Mouse (Mus musculus) hindbrain, embryonic 13.5 days (tissue): ENCODE results near the gene Acadvl. TPM values are rescaled to one million over a fixed set of nuclear protein-coding genes. Genes with fewer than 3 reads are reported as not detected.
"Not testable (repeated sequence)": the region's sequence is repeated elsewhere in the genome, so short reads cannot be mapped to it uniquely, and the experiment has no call there.

Source experiments
- ATAC-seq: fragments of 200-750 bp; cut with Nextera tagmentation; 2 replicates; pipeline ENCODE4 v1.8.0; 2017; ENCODE audit warnings: moderate TSS enrichment; ENCODE audit not compliant: low FRiP score
- H3K27ac ChIP-seq: fragments of 300-500 bp; sonication (generic); 2 replicates; pipeline ENCODE4 v1.5.1; 2015; ENCODE audit warnings: inconsistent platforms, mild to moderate bottlenecking, moderate library complexity
- H3K27me3 ChIP-seq: fragments of 300-500 bp; sonication (generic); 2 replicates; pipeline ENCODE4 v1.6.1; 2015; ENCODE audit warnings: mild to moderate bottlenecking, inconsistent platforms
- H3K36me3 ChIP-seq: fragments of 300-500 bp; sonication (generic); 2 replicates; pipeline ENCODE4 v1.6.1; 2015; ENCODE audit warnings: mild to moderate bottlenecking, inconsistent platforms
- H3K4me1 ChIP-seq: fragments of 300-500 bp; sonication (generic); replicated peaks from 2 replicates; pipeline ENCODE4 v1.6.1; 2015; ENCODE audit warnings: inconsistent platforms
- H3K4me2 ChIP-seq: fragments of 300-500 bp; sonication (generic); 2 replicates; pipeline ENCODE4 v1.6.1; 2015; ENCODE audit warnings: inconsistent platforms, mild to moderate bottlenecking, moderate library complexity
- H3K4me3 ChIP-seq: fragments of 300-500 bp; sonication (generic); 2 replicates; pipeline ENCODE4 v1.5.1; 2015; ENCODE audit warnings: mild to moderate bottlenecking, inconsistent platforms
- H3K9ac ChIP-seq: fragments of 300-500 bp; sonication (generic); 2 replicates; pipeline ENCODE4 v1.6.1; 2015; ENCODE audit warnings: mild to moderate bottlenecking, inconsistent platforms
- H3K9me3 ChIP-seq: fragments of 300-500 bp; sonication (generic); 2 replicates; pipeline ENCODE4 v1.6.1; 2016; ENCODE audit warnings: inconsistent platforms
- WGBS: fragments of 180-500 bp; shearing (Covaris S2); methylation state at CpG from one replicate; pipeline ENCODE4 v1.1.7; 2015; 5-methylcytosine and 5-hydroxymethylcytosine counted together
- polyA plus RNA-seq: library from polyadenylated mRNA; unstranded; fragments of >200 nt; fragmentation: Nextera tagmentation; extraction: Ambion mirVana; gene quantifications from 2 replicates; pipeline ENCODE4 v1.2.1, GENCODE M21; 2015

The Acadvl gene
- polyA plus RNA-seq, 1 experiment from 2014 or later: 59.4 TPM

DNA sequence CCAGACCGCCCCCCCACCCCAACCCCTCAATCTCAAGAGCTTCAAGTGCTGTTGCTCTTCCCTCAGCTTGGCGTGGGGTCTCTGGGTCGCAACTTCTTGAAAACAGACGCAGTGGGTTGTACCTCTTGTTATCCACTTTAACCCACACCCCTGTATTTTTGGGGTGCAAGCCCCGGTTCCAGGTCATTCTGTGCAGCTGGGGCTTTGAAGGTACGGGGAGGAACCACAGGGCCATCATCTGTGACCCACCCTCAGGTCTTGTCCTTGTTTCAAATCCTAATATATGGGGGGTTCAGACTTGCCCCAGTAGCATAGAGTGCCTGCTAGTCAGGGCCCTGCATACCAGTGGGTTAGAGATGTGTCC is 8.9 kb upstream of the Acadvl start:
- Histone ChIP-seq H3K9me3 (no peaks in the 10 kb centered on the region), H3K4me1 (peaks cover 91% of the 10 kb centered on the region), H3K4me2 (peak overlapping the region; percentile 52), H3K27me3 (no peaks in the 10 kb centered on the region), H3K36me3 (no peaks in the 10 kb centered on the region), H3K4me3 (peak overlapping the region; percentile 41), H3K27ac (peak overlapping the region; percentile 61), H3K9ac (peak overlapping the region; percentile 71)
- 11% methylated on average over 6 of the region's 6 CpGs for WGBS
- ATAC-seq: no peak

DNA sequence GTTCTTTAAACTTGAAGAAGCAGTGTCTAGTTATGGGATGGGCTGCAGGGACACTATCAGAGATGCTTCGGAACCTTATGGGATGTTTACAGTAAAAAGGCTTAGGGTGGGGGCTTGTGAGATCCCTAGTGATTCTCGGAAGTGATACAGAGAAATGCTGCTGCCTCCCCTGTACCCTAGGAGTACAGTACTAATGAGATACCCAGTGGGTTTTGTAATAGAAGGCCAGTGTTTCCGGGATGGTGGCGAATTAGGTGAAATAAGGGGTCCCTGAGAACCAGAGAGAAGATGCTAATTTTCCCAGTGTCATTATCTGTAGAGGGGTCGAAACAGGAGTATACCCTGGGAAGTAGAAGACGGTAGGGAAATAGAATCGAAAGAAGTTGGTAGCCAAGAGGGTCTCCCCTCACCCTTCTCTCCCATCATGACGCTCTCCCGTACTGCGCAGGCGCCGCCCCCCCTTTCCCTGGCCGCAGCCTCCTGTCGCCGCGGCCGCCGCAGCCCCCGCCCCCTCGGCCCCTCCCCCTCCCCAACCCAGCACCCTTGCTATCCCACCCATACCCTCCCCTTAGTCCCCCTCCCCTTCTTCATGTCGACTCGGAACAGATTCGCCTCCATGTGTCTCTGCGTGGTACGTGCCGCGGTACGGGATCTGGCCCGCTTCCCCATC is 8.4 kb upstream of the Acadvl start:
- no peaks in the 10 kb centered on the region for H3K36me3 ChIP-seq
- no peaks in the 10 kb centered on the region for H3K9me3 ChIP-seq
- H3K4me2 ChIP-seq: peak overlapping the region; percentile 52
- peak overlapping the region; percentile 71 for H3K9ac ChIP-seq
- WGBS: 4% methylated on average over 20 of the region's 29 CpGs
- no peak for ATAC-seq
- H3K27ac ChIP-seq: peak overlapping the region; percentile 61
- no peaks in the 10 kb centered on the region for H3K27me3 ChIP-seq
- peak overlapping the region; percentile 41 for H3K4me3 ChIP-seq
- peaks cover 91% of the 10 kb centered on the region for H3K4me1 ChIP-seq

DNA sequence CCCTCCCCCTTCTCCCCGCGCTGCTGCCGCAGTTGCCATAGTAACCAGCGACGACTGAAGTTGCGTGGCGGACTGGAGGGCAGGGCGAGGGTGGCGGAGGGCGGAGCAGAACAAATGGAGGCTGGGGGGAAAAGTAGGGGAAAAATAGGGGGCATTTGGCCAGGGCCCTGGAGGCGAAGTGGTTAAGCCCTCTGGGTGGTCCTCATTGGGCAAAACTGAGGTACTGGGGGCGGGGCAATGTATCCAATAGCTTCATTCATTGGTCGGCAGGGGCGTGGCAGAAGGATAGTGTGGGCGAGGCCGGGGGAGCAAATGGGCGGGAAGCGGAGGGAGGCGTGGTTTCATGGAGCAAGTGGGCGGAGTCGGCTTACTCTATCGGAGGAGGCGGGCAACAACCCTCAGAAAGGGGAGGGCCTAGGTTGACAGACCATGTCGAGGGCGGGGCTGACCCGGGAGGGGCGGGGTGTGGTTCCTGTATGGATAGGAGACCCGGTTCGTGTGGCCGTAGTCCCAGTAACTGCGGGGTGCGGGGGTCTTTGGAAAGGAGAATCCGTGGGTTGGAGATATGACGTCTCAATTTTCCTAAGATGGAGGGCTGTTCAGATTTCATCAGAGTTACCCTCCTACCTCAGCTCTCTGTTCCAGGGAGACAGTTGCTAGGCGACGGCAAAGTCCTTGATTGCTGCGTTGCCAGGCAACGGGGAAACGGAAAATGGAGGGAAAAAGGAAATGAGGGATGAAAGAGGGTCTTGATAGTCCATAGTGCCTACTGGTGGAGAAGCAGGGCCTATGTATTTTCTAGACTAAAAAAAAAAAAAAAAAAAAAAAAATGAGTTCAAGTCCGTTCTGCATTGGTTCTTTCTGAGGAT is 6.3 kb upstream of the Acadvl start:
- H3K27ac ChIP-seq: peak overlapping the region; percentile 96
- H3K9ac ChIP-seq: peak overlapping the region; percentile 97
- ATAC-seq: peak; percentile 77
- no peaks in the 10 kb centered on the region for H3K27me3 ChIP-seq
- peaks cover 85% of the 10 kb centered on the region for H3K4me1 ChIP-seq
- no peaks in the 10 kb centered on the region for H3K9me3 ChIP-seq
- H3K36me3 ChIP-seq: no peaks in the 10 kb centered on the region
- H3K4me3 ChIP-seq: peak overlapping the region; percentile 77
- peak overlapping the region; percentile 90 for H3K4me2 ChIP-seq
- 1% methylated on average over 39 of the region's 40 CpGs for WGBS

DNA sequence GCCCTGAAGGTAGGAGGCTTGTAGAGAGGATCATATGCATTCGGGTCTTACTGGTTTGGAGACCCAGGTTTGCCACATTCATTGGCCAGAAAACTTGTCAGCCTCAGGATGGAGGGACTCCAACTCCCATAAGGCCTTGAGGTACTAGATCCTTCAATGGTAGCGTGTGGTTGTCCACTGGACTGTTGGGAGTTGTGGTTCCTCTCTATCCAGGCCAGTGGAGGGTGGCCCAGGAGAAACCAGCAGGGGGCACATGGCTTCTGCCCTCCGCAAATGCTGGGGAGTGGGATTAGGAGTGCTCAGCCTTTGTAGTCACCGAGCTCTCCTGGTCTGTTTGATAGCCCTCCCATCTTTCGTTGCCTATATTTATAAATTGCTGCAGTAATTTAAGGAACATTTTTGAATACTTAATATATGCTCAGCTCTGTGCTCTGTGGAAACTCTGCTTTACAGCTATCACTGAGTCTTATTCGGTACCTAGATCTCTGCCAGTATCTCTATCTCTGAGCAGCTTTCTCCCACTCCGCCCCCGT is 5.6 kb upstream of the Acadvl start:
- H3K4me3 ChIP-seq: peak overlapping the region; percentile 77
- no peaks in the 10 kb centered on the region for H3K27me3 ChIP-seq
- H3K36me3 ChIP-seq: no peaks in the 10 kb centered on the region
- H3K9me3 ChIP-seq: no peaks in the 10 kb centered on the region
- 0% methylated on average over 8 of the region's 8 CpGs for WGBS
- ATAC-seq: peak; percentile 80
- H3K27ac ChIP-seq: peak overlapping the region; percentile 96
- H3K9ac ChIP-seq: peak overlapping the region; percentile 97
- peaks cover 78% of the 10 kb centered on the region for H3K4me1 ChIP-seq
- peak overlapping the region; percentile 90 for H3K4me2 ChIP-seq

DNA sequence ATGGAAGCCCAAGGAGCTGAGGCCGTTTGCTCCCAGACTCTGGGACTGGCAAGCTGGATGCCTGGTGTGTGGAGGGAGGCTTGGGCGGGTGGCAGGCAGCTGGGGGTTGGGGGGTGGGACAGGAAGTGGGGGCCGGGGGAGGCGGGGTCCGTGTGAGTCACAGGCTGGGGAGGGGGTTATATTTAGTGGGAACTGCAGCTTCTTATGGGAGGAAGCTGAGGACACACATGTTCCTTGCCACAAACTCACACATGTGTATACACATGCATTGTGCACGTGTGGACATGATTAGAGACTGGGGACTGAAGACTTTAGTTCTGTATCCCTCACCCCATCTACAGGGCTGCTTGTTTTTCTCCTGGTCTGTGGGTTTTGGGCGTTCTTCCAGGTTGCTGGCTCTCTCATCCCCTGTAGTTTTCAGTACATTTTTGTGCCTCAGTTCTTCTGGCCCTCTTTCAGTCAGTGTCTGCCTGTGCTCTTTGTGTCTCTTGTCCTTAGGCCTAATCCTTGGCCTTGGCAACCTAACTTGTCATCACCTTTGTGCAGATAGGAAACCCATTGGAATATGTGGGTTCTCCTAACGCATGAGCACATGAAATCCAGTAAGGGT is 4.9 kb upstream of the Acadvl start:
- H3K4me2 ChIP-seq: peak overlapping the region; percentile 90
- peak overlapping the region; percentile 77 for H3K4me3 ChIP-seq
- no peaks in the 10 kb centered on the region for H3K9me3 ChIP-seq
- peak overlapping the region; percentile 96 for H3K27ac ChIP-seq
- no peaks in the 10 kb centered on the region for H3K36me3 ChIP-seq
- no peaks in the 10 kb centered on the region for H3K27me3 ChIP-seq
- WGBS: 12% methylated on average over 8 of the region's 8 CpGs
- no peak for ATAC-seq
- peak overlapping the region; percentile 97 for H3K9ac ChIP-seq
- peaks cover 72% of the 10 kb centered on the region for H3K4me1 ChIP-seq

DNA sequence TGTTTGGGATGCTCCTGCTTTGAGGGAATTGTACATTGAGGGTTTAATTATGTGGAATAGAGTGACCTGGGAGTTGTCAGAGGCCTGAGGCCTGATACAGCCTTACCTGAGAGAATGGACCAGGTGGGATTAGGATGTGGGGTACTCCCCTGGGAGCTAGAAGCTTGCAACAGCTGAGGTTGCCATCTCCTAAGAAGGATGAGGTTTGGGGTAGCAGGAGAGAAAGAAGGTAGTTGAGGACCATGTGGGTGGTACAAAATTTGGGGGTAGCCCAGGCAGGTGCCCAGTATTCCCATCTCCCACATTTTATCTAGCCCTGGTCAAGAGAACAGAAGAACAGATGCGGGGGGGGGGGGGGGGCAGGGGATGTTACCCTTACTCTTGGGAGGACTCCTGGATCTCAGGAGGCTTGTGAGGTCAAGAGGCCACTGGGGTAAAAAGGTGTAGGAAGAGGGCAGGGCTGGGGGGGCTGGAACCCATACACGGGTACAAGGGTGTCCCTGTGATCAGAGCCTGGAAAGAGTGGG is 4.3 kb upstream of the Acadvl start:
- peak overlapping the region; percentile 77 for H3K4me3 ChIP-seq
- H3K27ac ChIP-seq: peak overlapping the region; percentile 96
- H3K27me3 ChIP-seq: no peaks in the 10 kb centered on the region
- 15% methylated on average over 1 of the region's 2 CpGs for WGBS
- no peaks in the 10 kb centered on the region for H3K9me3 ChIP-seq
- no peak for ATAC-seq
- H3K36me3 ChIP-seq: no peaks in the 10 kb centered on the region
- H3K4me1 ChIP-seq: peaks cover 72% of the 10 kb centered on the region
- peak overlapping the region; percentile 97 for H3K9ac ChIP-seq
- peak overlapping the region; percentile 90 for H3K4me2 ChIP-seq

DNA sequence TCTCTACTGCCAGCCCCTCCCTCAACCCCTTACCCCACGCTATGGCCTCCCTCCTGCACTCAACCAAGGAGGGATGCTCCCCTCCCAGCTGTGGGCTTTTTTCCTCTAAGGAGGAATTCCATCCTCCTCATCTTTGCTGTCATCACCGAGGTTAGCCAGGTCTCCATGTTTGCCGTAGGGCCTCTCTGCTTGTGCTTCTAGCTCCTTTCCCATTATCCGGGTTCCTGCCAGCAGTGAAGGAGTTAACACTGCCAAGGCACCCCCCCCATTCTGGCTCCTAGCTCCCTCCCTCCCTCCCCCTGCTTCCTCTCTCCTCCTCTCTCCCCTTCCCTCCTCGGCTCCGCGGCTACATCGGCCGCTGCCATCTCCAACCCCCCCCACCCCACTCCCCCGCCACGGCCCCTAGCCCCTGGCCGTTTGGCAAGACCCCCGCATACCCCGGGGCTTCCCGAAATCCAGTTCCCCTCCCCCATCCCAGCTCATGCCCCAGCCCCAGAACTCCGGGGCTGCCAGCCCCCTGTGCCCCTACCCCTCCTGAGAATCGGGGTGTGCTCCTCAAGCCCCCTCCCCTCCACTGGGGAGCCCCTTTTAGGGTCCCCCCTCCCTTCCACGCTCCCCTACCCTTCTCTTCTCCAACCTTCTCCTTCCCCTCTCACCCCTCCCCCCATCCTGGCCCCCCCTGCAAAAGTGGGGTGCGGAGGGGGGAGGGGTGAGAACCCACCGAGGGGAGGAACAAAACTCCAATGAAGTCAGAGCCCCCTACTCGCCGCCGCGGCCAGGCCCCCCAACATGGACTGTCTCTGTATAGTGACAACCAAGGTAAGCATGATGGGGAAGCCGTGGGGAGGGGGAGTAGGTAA is 3.1 kb upstream of the Acadvl start:
- Histone ChIP-seq H3K36me3 (peaks cover 5% of the 10 kb centered on the region), H3K9ac (peak overlapping the region; percentile 97), H3K27me3 (no peaks in the 10 kb centered on the region), H3K4me1 (peaks cover 74% of the 10 kb centered on the region), H3K27ac (peak overlapping the region; percentile 96), H3K4me2 (peak overlapping the region; percentile 90), H3K4me3 (peak overlapping the region; percentile 77), H3K9me3 (no peaks in the 10 kb centered on the region)
- ATAC-seq: no peak
- under 1% methylated on average over 21 of the region's 25 CpGs for WGBS

DNA sequence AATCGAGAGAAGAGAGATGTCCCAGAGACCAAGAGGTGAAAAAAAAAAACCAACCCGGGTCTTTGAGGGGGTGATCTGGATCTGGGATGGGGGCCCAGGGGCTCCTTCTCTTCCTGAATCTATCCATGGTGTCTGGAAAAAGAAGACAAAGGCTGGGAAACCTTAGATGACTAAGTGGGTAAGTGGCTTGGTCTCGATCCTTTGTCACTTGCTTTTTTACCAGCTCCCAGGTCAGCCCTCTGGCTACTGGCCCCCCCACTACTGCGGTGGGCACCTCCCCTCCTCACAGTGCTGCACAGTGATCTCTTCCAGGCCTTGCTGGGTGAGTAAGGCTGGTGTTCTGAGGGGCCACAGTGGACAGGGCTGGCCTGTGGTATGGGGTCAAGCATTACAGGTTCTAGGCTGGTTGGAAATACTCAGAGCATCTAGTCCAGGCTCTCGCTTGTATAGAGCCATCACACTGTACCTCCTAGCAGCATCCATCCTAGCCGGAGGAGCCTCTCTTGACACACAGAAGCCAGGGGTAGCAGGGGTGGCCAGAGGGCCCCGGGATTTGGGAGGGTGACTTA is 2.1 kb upstream of the Acadvl start:
- ATAC-seq: no peak
- peaks cover 65% of the 10 kb centered on the region for H3K4me1 ChIP-seq
- WGBS: 55% methylated on average over 7 of the region's 7 CpGs

DNA sequence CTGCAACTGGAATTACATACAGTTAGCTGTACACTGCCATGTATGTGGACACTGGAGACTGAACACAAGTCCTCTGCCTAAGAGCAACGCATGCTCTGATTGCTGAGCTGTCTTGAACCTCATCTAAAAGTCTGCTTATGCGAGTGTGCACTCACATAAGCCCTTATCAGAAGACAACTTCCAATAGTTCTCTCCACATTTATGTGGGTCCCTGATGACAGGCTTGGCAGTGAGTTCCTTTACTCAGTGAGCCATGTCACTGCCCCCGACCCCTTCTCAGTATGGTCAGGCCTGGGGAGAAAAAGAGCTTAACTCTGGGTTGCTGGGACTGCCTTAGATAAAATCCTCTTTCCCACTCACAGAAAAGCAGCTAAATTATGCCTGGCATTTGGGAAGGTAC is 1.5 kb upstream of the Acadvl start, which contains the start of gene Dlg4:
Dlg4 (plus strand) TSS at position 274 of the 400 bp plus-strand sequence.
- no peak for ATAC-seq
- peaks cover 59% of the 10 kb centered on the region for H3K4me1 ChIP-seq
- WGBS: 84% methylated on average over 3 of the region's 3 CpGs

More for the DNA sequence above, 2.1 kb upstream of the Acadvl start:
- H3K36me3 ChIP-seq: peaks cover 16% of the 10 kb centered on the region
- peak overlapping the region; percentile 90 for H3K4me2 ChIP-seq
- no peaks in the 10 kb centered on the region for H3K27me3 ChIP-seq
- H3K9me3 ChIP-seq: no peaks in the 10 kb centered on the region
- H3K4me3 ChIP-seq: peak overlapping the region; percentile 77
- peak overlapping the region; percentile 97 for H3K9ac ChIP-seq
- H3K27ac ChIP-seq: peak overlapping the region; percentile 96

DNA sequence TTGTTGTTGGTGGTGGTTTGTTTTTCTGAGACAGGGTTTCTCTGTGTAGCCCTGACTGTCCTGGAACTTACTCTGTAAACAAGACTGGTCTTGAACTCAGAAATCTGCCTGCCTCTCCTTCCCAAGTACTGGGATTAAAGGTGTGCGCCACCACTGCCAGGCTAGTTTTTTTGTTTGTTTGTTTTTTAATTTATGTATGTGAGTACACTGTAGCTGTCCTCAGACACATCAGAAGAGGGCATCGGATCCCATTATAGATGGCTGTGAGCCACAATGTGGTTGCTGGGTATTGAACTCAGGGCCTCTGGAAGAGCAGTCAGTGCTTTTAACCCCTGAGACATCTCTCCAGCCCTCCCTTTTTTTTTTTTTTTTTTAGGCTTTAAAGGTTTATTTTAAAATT is 966 bp upstream of the Acadvl start:
- H3K27me3 ChIP-seq, H3K4me2 ChIP-seq, H3K4me3 ChIP-seq, H3K9ac ChIP-seq, H3K9me3 ChIP-seq, ATAC-seq, H3K27ac ChIP-seq: not testable (repeated sequence)
- H3K36me3 ChIP-seq: peaks cover 27% of the 10 kb centered on the region
- 78% methylated on average over 2 of the region's 2 CpGs for WGBS
- peaks cover 59% of the 10 kb centered on the region for H3K4me1 ChIP-seq

More for the DNA sequence above, 1.5 kb upstream of the Acadvl start, which contains the start of gene Dlg4:
- Histone ChIP-seq H3K27ac (peak within 1 kb of the TSS; percentile 96), H3K4me2 (peak within 1 kb of the TSS; percentile 90), H3K9ac (peak within 1 kb of the TSS; percentile 97), H3K27me3 (no peaks in the 10 kb centered on the region), H3K4me3 (peak within 1 kb of the TSS; percentile 77), H3K9me3 (no peaks in the 10 kb centered on the region), H3K36me3 (peaks cover 22% of the 10 kb centered on the region)

DNA sequence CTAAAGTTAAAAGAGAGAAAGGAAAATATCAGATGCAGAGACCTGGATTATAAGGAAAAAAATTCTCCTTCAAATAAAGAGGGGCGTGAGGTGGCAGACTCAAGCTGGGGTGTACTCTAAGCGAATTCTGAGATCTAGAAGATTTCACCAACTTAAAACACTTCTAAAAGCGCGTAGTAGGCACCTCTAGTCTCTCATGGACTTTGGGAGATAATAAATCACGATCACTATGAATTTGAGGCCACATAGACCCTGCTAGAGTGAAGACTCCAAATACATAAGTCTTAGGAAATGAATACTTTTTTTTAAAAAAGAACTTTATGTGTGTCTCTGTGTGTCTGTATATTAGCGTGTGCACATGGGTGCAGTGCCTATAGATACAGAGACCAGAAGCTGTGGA is 466 bp upstream of the Acadvl start:
- 68% methylated on average over 6 of the region's 6 CpGs for WGBS
- no peak for ATAC-seq
- H3K4me2 ChIP-seq: peak overlapping the region; percentile 90
- H3K4me3 ChIP-seq: no peak overlapping the region
- H3K4me1 ChIP-seq: peaks cover 56% of the 10 kb centered on the region
- H3K9ac ChIP-seq: no peak overlapping the region
- no peaks in the 10 kb centered on the region for H3K27me3 ChIP-seq
- H3K9me3 ChIP-seq: no peaks in the 10 kb centered on the region
- peaks cover 32% of the 10 kb centered on the region for H3K36me3 ChIP-seq
- no peak overlapping the region for H3K27ac ChIP-seq
